Mouse (Mus musculus) lung, adult 2 months (tissue): ENCODE results near the gene Tspan4. TPM values are rescaled to one million over a fixed set of nuclear protein-coding genes. Genes with fewer than 3 reads are reported as not detected.

ENCODE experiments used
- DNase-seq: peaks from one replicate; pipeline ENCODE4 v3.0.0; 2022
- H3K4me1 ChIP-seq: fragments of 200-500 bp; 2 replicates; pipeline ENCODE4 v1.6.1; 2011; ENCODE audit warnings: low read length; ENCODE audit not compliant: control insufficient read depth, insufficient read depth
- H3K4me3 ChIP-seq: fragments of 200-500 bp; replicated peaks from 2 replicates; pipeline ENCODE3; 2011; ENCODE audit warnings: low read depth, mild to moderate bottlenecking, control low read depth, low read length; ENCODE audit errors: extremely low read depth
- CTCF ChIP-seq: fragments of 200-500 bp; IDR thresholded peaks from 2 replicates; pipeline ENCODE4 v1.5.1; 2011; ENCODE audit warnings: mild to moderate bottlenecking, low read length, control low read depth; ENCODE audit not compliant: insufficient read depth
- POLR2A ChIP-seq: fragments of 200-500 bp; IDR thresholded peaks from 2 replicates; pipeline ENCODE4 v1.6.1; 2011; ENCODE audit warnings: low read depth, mild to moderate bottlenecking, control low read depth, low read length, borderline replicate concordance; ENCODE audit errors: extremely low read depth
- WGBS: fragments of 180-500 bp; shearing (Covaris S2); methylation state at CpG from one replicate; pipeline ENCODE4 v1.1.7; 2018; 5-methylcytosine and 5-hydroxymethylcytosine counted together
- polyA plus RNA-seq: library from polyadenylated mRNA; depleted of rRNA; stranded (reverse); fragments of >200 nt; gene quantifications from 2 replicates; pipeline ENCODE4 v1.2.3, GENCODE M21; 2012

The Tspan4 gene
- polyA plus RNA-seq, 1 experiment = 91.1 TPM

DNA sequence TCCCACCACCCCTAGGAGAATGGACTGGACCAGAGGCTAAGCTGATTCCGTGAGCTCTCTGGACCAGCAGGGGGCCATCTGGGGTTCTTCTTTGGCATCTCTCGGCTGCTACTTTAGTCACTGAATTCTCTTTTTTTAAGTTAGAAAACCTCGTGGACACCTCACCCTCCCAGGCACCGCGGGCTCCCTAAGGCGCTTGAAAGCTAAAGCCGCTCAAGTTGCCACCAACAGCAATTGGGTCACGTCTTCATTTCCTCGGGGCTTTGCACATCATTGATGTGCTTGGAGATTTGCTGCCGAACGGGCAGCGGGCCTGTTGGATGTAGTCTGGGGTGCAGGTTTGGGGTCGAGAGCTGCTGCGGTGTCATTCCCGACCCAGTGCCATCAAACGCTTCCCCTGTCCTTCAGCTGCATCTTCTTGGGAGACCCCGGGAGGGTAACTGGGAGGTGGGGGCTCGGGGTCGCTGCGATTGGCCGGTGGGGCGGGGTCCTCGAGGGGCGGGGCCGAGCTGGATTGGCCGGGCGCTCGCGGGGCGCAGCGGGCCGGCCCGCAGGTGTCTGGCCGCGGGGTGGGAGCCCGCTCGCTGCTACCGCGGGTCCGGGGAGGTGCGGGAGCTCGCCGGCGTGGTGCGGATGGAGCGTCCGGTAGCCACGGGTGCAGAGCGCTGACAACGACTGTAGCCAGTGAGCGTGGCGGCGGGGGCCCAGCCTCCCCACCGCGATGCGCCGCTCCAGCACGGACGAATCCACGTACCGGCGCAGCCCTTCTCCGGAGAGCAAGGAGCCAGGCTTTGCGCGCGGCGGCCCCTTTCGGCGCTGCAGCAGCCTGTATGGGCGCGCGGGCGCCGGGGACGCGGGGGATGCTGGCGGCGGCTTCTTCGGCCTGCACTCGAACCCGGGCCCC is 6.7 kb downstream of the Tspan4 start:
- Histone ChIP-seq H3K4me3 (peak overlapping the region; percentile 46), H3K4me1 (peaks cover 21% of the 10 kb centered on the region)
- 2% methylated on average over 76 of the region's 81 CpGs for WGBS
- TF ChIP-seq CTCF (peak; percentile 52), POLR2A (no peak)
- peak; percentile 53 for DNase-seq

DNA sequence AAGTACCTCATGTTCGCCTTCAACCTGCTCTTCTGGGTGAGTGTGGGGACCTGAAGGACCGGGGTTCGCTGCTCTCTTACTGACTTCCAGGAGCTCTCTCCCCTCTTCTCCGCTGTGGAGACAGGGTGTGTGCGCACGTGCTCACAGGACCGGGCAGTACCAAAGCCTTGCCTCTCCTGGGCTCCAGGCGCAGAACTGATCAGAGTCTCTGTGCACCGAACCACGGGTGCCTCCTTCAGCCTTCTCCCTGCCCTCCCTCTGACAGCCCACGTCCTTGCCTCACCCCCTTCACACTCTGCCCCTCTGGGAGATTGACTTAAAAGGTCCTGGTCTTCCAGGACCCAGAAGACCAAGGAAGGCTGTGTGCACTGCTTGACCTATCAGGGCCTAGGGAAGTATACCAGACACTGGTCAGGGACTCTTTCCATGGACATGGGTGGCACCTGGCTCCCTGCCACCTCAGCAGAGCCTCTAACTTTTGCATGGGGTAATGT is 7.5 kb downstream of the Tspan4 start:
- no peak for DNase-seq

DNA sequence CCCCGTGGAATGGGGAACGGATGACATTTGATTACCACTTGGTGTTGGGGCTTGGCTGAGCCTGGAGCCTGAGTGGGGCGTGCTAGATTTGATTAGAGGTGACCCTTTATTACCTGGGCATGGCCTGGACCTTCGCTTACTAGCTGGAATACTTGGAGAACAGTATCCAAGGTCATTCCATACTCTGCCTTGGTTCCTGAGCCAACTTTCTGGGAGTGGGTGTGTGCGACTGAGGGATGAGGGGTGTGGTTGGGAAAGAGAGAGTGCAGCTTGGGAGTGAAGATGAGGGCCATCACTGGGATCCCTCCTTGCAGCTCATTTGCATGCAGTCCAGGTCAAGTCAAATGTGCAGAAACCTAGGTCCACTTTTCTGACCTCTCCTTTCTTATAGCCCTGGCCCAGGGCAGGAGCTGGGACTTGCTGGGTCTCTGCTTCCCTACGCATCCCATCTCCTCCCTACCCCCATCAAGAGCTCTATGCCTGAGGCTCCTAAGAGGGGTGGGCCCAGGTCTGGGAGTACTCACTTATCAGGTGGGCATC is 8.1 kb downstream of the Tspan4 start:
- no peak overlapping the region for H3K4me3 ChIP-seq
- peaks cover 9% of the 10 kb centered on the region for H3K4me1 ChIP-seq
- 77% methylated on average over 6 of the region's 6 CpGs for WGBS
- no peak for DNase-seq
- TF ChIP-seq POLR2A (no peak), CTCF (no peak)

More for the DNA sequence above, 7.5 kb downstream of the Tspan4 start:
- Histone ChIP-seq H3K4me1 (peaks cover 15% of the 10 kb centered on the region), H3K4me3 (no peak overlapping the region)
- TF ChIP-seq CTCF (no peak), POLR2A (no peak)
- WGBS = 48% methylated on average over 11 of the region's 11 CpGs

GRCm38 (mm10) chr7:141484186-141485120 is 9.4 kb downstream of the Tspan4 start:
- TF ChIP-seq POLR2A (no peak), CTCF (no peak)
- Histone ChIP-seq H3K4me3 (no peak overlapping the region), H3K4me1 (peaks cover 9% of the 10 kb centered on the region)
- WGBS = 71% methylated on average over 5 of the region's 5 CpGs
- DNase-seq = no peak

DNA sequence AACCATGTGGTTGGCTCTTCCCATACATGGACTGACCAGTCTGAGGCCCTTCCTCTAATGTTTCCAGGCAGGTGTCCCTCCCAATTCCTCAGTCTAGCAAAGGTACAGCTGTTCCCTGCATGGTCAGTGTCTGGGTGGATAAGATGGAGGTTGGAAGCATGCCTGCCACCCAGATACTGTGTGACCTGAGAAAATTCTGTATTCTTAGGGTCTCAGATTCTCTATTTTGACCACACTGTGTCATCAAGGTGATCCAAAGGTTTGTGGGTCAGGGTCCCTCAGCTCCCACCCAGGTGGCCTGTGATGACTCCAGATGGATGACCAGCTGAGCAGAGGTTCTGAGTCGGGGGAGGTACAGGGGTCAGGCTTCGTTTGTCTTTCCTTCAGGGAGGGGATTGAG is 10.1 kb downstream of the Tspan4 start:
- Histone ChIP-seq H3K4me1 (peaks cover 9% of the 10 kb centered on the region), H3K4me3 (no peak overlapping the region)
- WGBS = 83% methylated on average over 2 of the region's 2 CpGs
- DNase-seq = no peak
- no peak for TF ChIP-seq CTCF
- no peak for TF ChIP-seq POLR2A

- Histone ChIP-seq H3K4me3 (no peak overlapping the region), H3K4me1 (peaks cover 7% of the 10 kb centered on the region)
- 86% methylated on average over 2 of the region's 2 CpGs for WGBS
- no peak for TF ChIP-seq CTCF
- TF ChIP-seq POLR2A = no peak
- DNase-seq = no peak
These were observed 10.6 kb downstream of the Tspan4 start for GRCm38 (mm10) chr7:141485606-141486005.

GRCm38 (mm10) chr7:141486239-141486638 is 11.2 kb downstream of the Tspan4 start:
- WGBS = 95% methylated on average over 1 of the region's 1 CpGs
- DNase-seq = no peak
- TF ChIP-seq POLR2A (no peak), CTCF (no peak)

GRCm38 (mm10) chr7:141487141-141487540 is 12.1 kb downstream of the Tspan4 start:
- WGBS = 80% methylated on average over 7 of the region's 7 CpGs
- no peak for DNase-seq
- H3K4me1 ChIP-seq = no peaks in the 10 kb centered on the region; the same call in 1 of the 2 replicates
- H3K4me3 ChIP-seq = no peak overlapping the region
- TF ChIP-seq POLR2A (no peak), CTCF (no peak)

More at GRCm38 (mm10) chr7:141486239-141486638, 11.2 kb downstream of the Tspan4 start:
- Histone ChIP-seq H3K4me3 (no peak overlapping the region), H3K4me1 (peaks cover 2% of the 10 kb centered on the region)

DNA sequence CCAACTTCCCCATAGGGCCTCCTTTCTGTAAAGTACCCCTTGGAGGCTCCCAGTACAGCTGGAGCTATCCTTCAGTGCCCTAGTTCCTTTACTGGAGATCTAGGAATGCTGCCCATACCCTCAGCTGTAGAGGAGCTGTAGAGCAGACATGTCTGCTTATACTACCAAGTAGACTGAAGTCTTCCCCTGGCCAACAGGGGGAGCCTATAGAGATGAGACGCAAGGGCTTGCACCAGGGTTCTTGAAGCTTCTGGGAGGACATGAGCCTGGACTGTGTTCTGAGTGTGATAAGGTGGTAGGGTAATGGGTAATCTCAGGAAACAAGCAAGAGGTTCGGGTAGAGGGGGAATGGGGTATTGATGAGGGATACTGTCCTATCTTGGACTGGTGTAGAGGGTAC is 16.1 kb downstream of the Tspan4 start:
- no peak overlapping the region for H3K4me3 ChIP-seq
- WGBS = 76% methylated on average over 2 of the region's 2 CpGs
- H3K4me1 ChIP-seq = no peaks in the 10 kb centered on the region
- DNase-seq = no peak
- TF ChIP-seq CTCF (0 out of 2 replicates have a peak, but pooled peaks have one; percentile 19), POLR2A (no peak)
